Mouse (Mus musculus) kidney, embryonic 16.5 days (tissue): ENCODE results near the gene Cpa5. TPM values are rescaled to one million over a fixed set of nuclear protein-coding genes. Genes with fewer than 3 reads are reported as not detected.

Experiments used
- ATAC-seq: fragments of 200-750 bp; cut with Nextera tagmentation; 2 replicates; pipeline ENCODE4 v1.8.0; 2017; ENCODE audit warnings: moderate TSS enrichment; ENCODE audit not compliant: low FRiP score, low TSS enrichment
- H3K27ac ChIP-seq: fragments of 300-500 bp; sonication (generic); 2 replicates; pipeline ENCODE4 v1.5.1; 2014; ENCODE audit warnings: low read length
- H3K27me3 ChIP-seq: fragments of 300-500 bp; sonication (generic); 2 replicates; pipeline ENCODE4 v1.6.1; 2014; ENCODE audit warnings: low read length, control low read depth, mixed read lengths; ENCODE audit not compliant: insufficient read depth
- H3K36me3 ChIP-seq: fragments of 300-500 bp; sonication (generic); 2 replicates; pipeline ENCODE4 v1.6.1; 2014; ENCODE audit warnings: low read length, control low read depth, mixed read lengths; ENCODE audit not compliant: insufficient read depth
- H3K4me1 ChIP-seq: fragments of 300-500 bp; sonication (generic); 2 replicates; pipeline ENCODE4 v1.6.1; 2014; ENCODE audit warnings: low read length, control low read depth, mixed read lengths; ENCODE audit not compliant: insufficient read depth
- H3K4me2 ChIP-seq: fragments of 300-500 bp; sonication (generic); replicated peaks from 2 replicates; pipeline ENCODE4 v1.6.1; 2014; ENCODE audit warnings: low read depth, low read length
- H3K4me3 ChIP-seq: fragments of 300-500 bp; sonication (generic); 2 replicates; pipeline ENCODE4 v1.5.1; 2014; ENCODE audit warnings: mild to moderate bottlenecking, low read length
- H3K9ac ChIP-seq: fragments of 300-500 bp; sonication (generic); replicated peaks from 2 replicates; pipeline ENCODE4 v1.6.1; 2014; ENCODE audit warnings: low read length
- H3K9me3 ChIP-seq: fragments of 300-500 bp; sonication (generic); 2 replicates; pipeline ENCODE4 v1.6.1; 2016; ENCODE audit warnings: low read length, control low read depth
- WGBS: fragments of 180-500 bp; shearing (Covaris S2); extraction: QIAGEN DNeasy Blood & Tissue Kit; methylation state at CpG from one replicate; pipeline ENCODE4 v1.1.7; 2014; 5-methylcytosine and 5-hydroxymethylcytosine counted together
- polyA plus RNA-seq: library from polyadenylated mRNA; unstranded; fragments of >200 nt; fragmentation: Nextera tagmentation; extraction: Ambion mirVana; gene quantifications from 2 replicates; pipeline ENCODE4 v1.2.1, GENCODE M21; 2015

The Cpa5 gene
- polyA plus RNA-seq, 1 experiment from 2014 or later, result 0.66 TPM

DNA sequence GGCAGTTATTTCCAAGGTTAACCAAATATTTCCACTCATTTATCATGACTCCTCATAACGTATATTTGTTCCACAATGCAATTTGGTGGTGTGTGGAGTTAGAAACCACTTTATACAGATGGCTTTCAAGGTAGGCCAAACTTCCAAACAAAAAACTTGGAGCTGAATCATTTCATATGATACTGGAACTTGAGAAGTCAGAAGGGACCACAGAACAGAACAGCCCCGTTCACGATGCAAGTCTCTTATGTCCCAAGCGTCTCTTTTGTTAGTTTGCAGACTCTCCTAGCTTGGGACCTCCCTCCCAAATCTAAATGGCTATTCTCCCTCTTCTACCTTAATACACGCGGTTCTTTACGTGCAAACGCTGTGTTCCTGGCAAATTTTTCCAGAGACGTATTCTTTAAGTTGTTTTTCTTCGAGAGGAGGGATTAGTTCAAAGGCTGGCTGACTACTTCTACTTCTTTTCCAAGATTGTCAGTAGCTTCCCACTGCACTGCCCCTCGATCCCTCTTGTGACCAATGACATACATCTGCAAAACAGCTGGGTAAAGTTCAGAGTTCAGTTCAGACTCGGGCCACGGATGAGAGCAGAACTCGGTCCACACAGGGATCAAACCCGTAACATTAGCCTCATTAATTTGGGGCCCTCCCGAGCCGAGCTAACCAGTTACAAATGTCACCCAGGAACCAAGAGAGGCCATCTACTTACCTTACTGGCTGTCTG, 34.2 kb upstream of the Cpa5 start:
- H3K27ac ChIP-seq, result peak overlapping the region; percentile 55
- 45% methylated on average over 17 of the region's 17 CpGs for WGBS

GRCm38 (mm10) chr6:30579961-30580840, 30.6 kb upstream of the Cpa5 start:
- Histone ChIP-seq H3K9me3 (no peaks in the 10 kb centered on the region), H3K27ac (peak overlapping the region; percentile 35), H3K4me3 (no peak overlapping the region), H3K9ac (no peak overlapping the region), H3K27me3 (no peaks in the 10 kb centered on the region), H3K4me2 (no peak overlapping the region), H3K36me3 (no peaks in the 10 kb centered on the region), H3K4me1 (peaks cover 25% of the 10 kb centered on the region)
- 45% methylated on average over 17 of the region's 17 CpGs for WGBS
- ATAC-seq, result no peak

More for the DNA sequence above, 34.2 kb upstream of the Cpa5 start:
- no peaks in the 10 kb centered on the region for H3K36me3 ChIP-seq
- H3K9me3 ChIP-seq, result no peaks in the 10 kb centered on the region
- H3K4me2 ChIP-seq, result no peak overlapping the region
- peaks cover 30% of the 10 kb centered on the region for H3K4me1 ChIP-seq
- H3K4me3 ChIP-seq, result no peak overlapping the region
- ATAC-seq, result no peak
- H3K27me3 ChIP-seq, result no peaks in the 10 kb centered on the region
- H3K9ac ChIP-seq, result no peak overlapping the region

- Histone ChIP-seq H3K27me3 (no peaks in the 10 kb centered on the region), H3K36me3 (no peaks in the 10 kb centered on the region), H3K4me3 (no peak overlapping the region), H3K9me3 (no peaks in the 10 kb centered on the region), H3K27ac (no peak overlapping the region), H3K9ac (no peak overlapping the region), H3K4me2 (no peak overlapping the region), H3K4me1 (peaks cover 25% of the 10 kb centered on the region)
- ATAC-seq, result no peak
- WGBS, result 43% methylated on average over 8 of the region's 8 CpGs
Observed at GRCm38 (mm10) chr6:30580841-30581176, 30.0 kb upstream of the Cpa5 start.

- Histone ChIP-seq H3K9me3 (no peaks in the 10 kb centered on the region), H3K36me3 (no peaks in the 10 kb centered on the region), H3K9ac (no peak overlapping the region), H3K4me3 (no peak overlapping the region), H3K4me2 (no peak overlapping the region), H3K4me1 (peaks cover 12% of the 10 kb centered on the region), H3K27me3 (no peaks in the 10 kb centered on the region), H3K27ac (no peak overlapping the region)
- WGBS, result 78% methylated on average over 7 of the region's 7 CpGs
- no peak for ATAC-seq
Observed at GRCm38 (mm10) chr6:30586886-30587442, 23.8 kb upstream of the Cpa5 start.

DNA sequence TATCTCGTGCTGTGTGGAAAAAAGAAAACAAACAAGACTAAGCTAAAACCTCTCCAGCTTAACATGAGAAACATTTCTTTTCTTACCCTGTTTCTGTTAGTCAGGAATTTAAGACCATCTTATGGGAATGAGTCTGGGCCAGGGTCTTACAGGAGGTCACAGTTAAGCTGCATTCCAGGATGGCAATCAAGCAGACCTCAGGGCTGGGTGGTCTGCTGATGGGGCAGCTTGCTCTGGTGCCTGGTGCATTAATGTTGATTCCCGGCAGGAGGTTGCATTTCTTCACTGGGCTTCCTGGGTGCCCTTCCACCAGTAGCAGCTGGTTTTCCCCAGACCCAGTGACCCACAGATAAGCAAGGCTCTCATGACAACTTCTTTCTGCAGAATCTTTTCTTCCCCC, 21.0 kb upstream of the Cpa5 start:
- no peak overlapping the region for H3K4me3 ChIP-seq
- ATAC-seq, result 0 out of 2 replicates have a peak, but pooled peaks have one; percentile 59

GRCm38 (mm10) chr6:30591851-30592404, 18.9 kb upstream of the Cpa5 start:
- H3K27ac ChIP-seq, result no peak overlapping the region
- H3K9me3 ChIP-seq, result no peaks in the 10 kb centered on the region
- H3K4me3 ChIP-seq, result no peak overlapping the region
- ATAC-seq, result no peak
- no peaks in the 10 kb centered on the region for H3K36me3 ChIP-seq
- WGBS, result 27% methylated on average over 5 of the region's 5 CpGs
- no peaks in the 10 kb centered on the region for H3K27me3 ChIP-seq
- peaks cover 19% of the 10 kb centered on the region for H3K4me1 ChIP-seq
- H3K4me2 ChIP-seq, result no peak overlapping the region
- H3K9ac ChIP-seq, result no peak overlapping the region

More for the DNA sequence above, 21.0 kb upstream of the Cpa5 start:
- WGBS, result 18% methylated on average over 2 of the region's 2 CpGs
- H3K36me3 ChIP-seq, result no peaks in the 10 kb centered on the region
- H3K27ac ChIP-seq, result peak overlapping the region; percentile 36
- H3K9me3 ChIP-seq, result no peaks in the 10 kb centered on the region
- H3K4me2 ChIP-seq, result no peak overlapping the region
- H3K27me3 ChIP-seq, result no peaks in the 10 kb centered on the region
- no peak overlapping the region for H3K9ac ChIP-seq
- peaks cover 15% of the 10 kb centered on the region for H3K4me1 ChIP-seq

- Histone ChIP-seq H3K9me3 (no peaks in the 10 kb centered on the region), H3K27me3 (no peaks in the 10 kb centered on the region), H3K4me1 (peaks cover 19% of the 10 kb centered on the region), H3K27ac (no peak overlapping the region), H3K4me3 (no peak overlapping the region), H3K4me2 (no peak overlapping the region), H3K36me3 (no peaks in the 10 kb centered on the region), H3K9ac (no peak overlapping the region)
- WGBS, result 60% methylated on average over 10 of the region's 10 CpGs
- ATAC-seq, result no peak
Observed at GRCm38 (mm10) chr6:30592417-30592974, 18.3 kb upstream of the Cpa5 start.

DNA sequence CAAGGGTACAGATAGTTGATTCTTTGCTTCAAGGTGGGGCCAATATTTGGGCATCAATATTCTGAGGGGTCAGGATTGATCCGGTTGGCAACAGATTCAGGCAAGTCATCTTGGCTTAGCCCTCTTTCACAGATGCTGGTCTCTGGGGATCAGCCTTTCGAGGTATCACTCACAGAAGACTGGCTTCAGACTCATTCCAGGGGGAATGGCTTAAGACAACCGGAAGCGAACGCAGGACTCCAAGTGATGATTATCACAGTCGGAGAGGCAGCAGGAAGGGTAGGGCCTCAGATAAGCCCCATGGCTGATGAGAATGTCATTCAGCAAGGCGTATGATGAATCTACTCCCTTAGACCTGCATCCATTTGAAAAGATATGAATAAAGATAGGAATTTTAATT, 16.4 kb upstream of the Cpa5 start:
- Histone ChIP-seq H3K27ac (no peak overlapping the region), H3K9me3 (no peaks in the 10 kb centered on the region), H3K36me3 (no peaks in the 10 kb centered on the region), H3K4me2 (no peak overlapping the region), H3K4me1 (peaks cover 25% of the 10 kb centered on the region), H3K9ac (no peak overlapping the region), H3K4me3 (no peak overlapping the region), H3K27me3 (no peaks in the 10 kb centered on the region)
- ATAC-seq, result no peak
- WGBS, result 78% methylated on average over 7 of the region's 7 CpGs

- Histone ChIP-seq H3K4me2 (no peak overlapping the region), H3K27ac (peak overlapping the region; percentile 6)
- ATAC-seq, result no peak
Observed at GRCm38 (mm10) chr6:30596230-30596898, 14.4 kb upstream of the Cpa5 start.

More at GRCm38 (mm10) chr6:30596230-30596898, 14.4 kb upstream of the Cpa5 start:
- WGBS, result 74% methylated on average over 8 of the region's 8 CpGs
- Histone ChIP-seq H3K4me3 (no peak overlapping the region), H3K9me3 (no peaks in the 10 kb centered on the region), H3K27me3 (no peaks in the 10 kb centered on the region), H3K4me1 (peaks cover 23% of the 10 kb centered on the region), H3K36me3 (no peaks in the 10 kb centered on the region), H3K9ac (no peak overlapping the region)
